Mouse (Mus musculus) limb, embryonic 11.5 days (tissue): ENCODE results near the gene Ascc2. TPM values are rescaled to one million over a fixed set of nuclear protein-coding genes. Genes with fewer than 3 reads are reported as not detected.
A peak's percentile ranks its signal among the peaks of the same experiment; 100 is the strongest.

ENCODE experiments used
- ATAC-seq: fragments of 200-750 bp; cut with Nextera tagmentation; 2 replicates; pipeline ENCODE4 v1.8.0; 2017; ENCODE audit warnings: low read depth; ENCODE audit not compliant: insufficient number of reproducible peaks, low FRiP score, low TSS enrichment
- DNase-seq: peaks from one replicate; pipeline ENCODE4 v3.0.0-alpha.2; 2015; ENCODE audit warnings: low spot score
- H3K27ac ChIP-seq: fragments of 300-500 bp; sonication (generic); replicated peaks from 2 replicates; pipeline ENCODE4 v1.5.1; 2014; ENCODE audit warnings: low read depth, mild to moderate bottlenecking, low read length
- H3K27me3 ChIP-seq: fragments of 300-500 bp; sonication (generic); 2 replicates; pipeline ENCODE4 v1.6.1; 2014; ENCODE audit warnings: mild to moderate bottlenecking, low read length, mixed read lengths; ENCODE audit not compliant: control insufficient read depth, insufficient read depth
- H3K36me3 ChIP-seq: fragments of 300-500 bp; sonication (generic); 2 replicates; pipeline ENCODE4 v1.6.1; 2014; ENCODE audit warnings: mild to moderate bottlenecking, low read length, moderate library complexity, mixed read lengths; ENCODE audit not compliant: control insufficient read depth, insufficient read depth
- H3K4me1 ChIP-seq: fragments of 300-500 bp; sonication (generic); 2 replicates; pipeline ENCODE4 v1.6.1; 2014; ENCODE audit warnings: low read length, mixed read lengths; ENCODE audit not compliant: control insufficient read depth, insufficient read depth
- H3K4me2 ChIP-seq: fragments of 300-500 bp; sonication (generic); 2 replicates; pipeline ENCODE4 v1.6.1; 2014; ENCODE audit warnings: low read depth, mild to moderate bottlenecking, moderate library complexity; ENCODE audit not compliant: severe bottlenecking
- H3K4me3 ChIP-seq: fragments of 300-500 bp; sonication (generic); 2 replicates; pipeline ENCODE4 v1.5.1; 2014; ENCODE audit warnings: low read depth, low read length
- H3K9ac ChIP-seq: fragments of 300-500 bp; sonication (generic); 2 replicates; pipeline ENCODE4 v1.6.1; 2014; ENCODE audit warnings: mild to moderate bottlenecking, low read length
- H3K9me3 ChIP-seq: fragments of 300-500 bp; sonication (generic); 2 replicates; pipeline ENCODE4 v1.6.1; 2016; ENCODE audit warnings: low read length; ENCODE audit not compliant: control insufficient read depth
- WGBS: fragments of 180-500 bp; shearing (Covaris S2); extraction: QIAGEN DNeasy Blood & Tissue Kit; methylation state at CpG from one replicate; pipeline ENCODE4 v1.1.7; 2014; 5-methylcytosine and 5-hydroxymethylcytosine counted together
- polyA plus RNA-seq: library from polyadenylated mRNA; unstranded; fragments of >200 nt; fragmentation: Nextera tagmentation; extraction: Ambion mirVana; gene quantifications from 2 replicates; pipeline ENCODE4 v1.2.1, GENCODE M21; 2014

Ascc2 gene
- polyA plus RNA-seq, 1 experiment from 2014 or later = 39.5 TPM

- no peak overlapping the region for H3K27ac ChIP-seq
- no peak overlapping the region for H3K9ac ChIP-seq
- WGBS = 81% methylated on average over 7 of the region's 7 CpGs
- no peaks in the 10 kb centered on the region for H3K27me3 ChIP-seq
- ATAC-seq = no peak
- no peaks in the 10 kb centered on the region for H3K9me3 ChIP-seq
- no peak for DNase-seq
- H3K36me3 ChIP-seq = no peaks in the 10 kb centered on the region
- no peaks in the 10 kb centered on the region for H3K4me1 ChIP-seq
- H3K4me2 ChIP-seq = no peak overlapping the region
- no peak overlapping the region for H3K4me3 ChIP-seq
Measured at GRCm38 (mm10) chr11:4622442-4622986, 15.0 kb upstream of the Ascc2 start.

GRCm38 (mm10) chr11:4622997-4623396 is 14.6 kb upstream of the Ascc2 start:
- ATAC-seq = no peak
- H3K27me3 ChIP-seq = no peaks in the 10 kb centered on the region
- 64% methylated on average over 5 of the region's 5 CpGs for WGBS
- no peak overlapping the region for H3K4me2 ChIP-seq
- no peaks in the 10 kb centered on the region for H3K9me3 ChIP-seq
- no peaks in the 10 kb centered on the region for H3K4me1 ChIP-seq
- no peak overlapping the region for H3K9ac ChIP-seq
- DNase-seq = no peak
- H3K36me3 ChIP-seq = no peaks in the 10 kb centered on the region
- H3K4me3 ChIP-seq = no peak overlapping the region
- H3K27ac ChIP-seq = no peak overlapping the region

- no peaks in the 10 kb centered on the region for H3K27me3 ChIP-seq
- H3K27ac ChIP-seq = no peak overlapping the region
- no peak overlapping the region for H3K4me3 ChIP-seq
- ATAC-seq (no peak), DNase-seq (no peak)
- H3K4me1 ChIP-seq = no peaks in the 10 kb centered on the region
- no peak overlapping the region for H3K4me2 ChIP-seq
- no peaks in the 10 kb centered on the region for H3K36me3 ChIP-seq
- H3K9me3 ChIP-seq = no peaks in the 10 kb centered on the region
- H3K9ac ChIP-seq = no peak overlapping the region
- WGBS = 85% methylated on average over 7 of the region's 7 CpGs
Measured at GRCm38 (mm10) chr11:4625931-4626330, 11.6 kb upstream of the Ascc2 start.

- Histone ChIP-seq H3K4me1 (no peaks in the 10 kb centered on the region), H3K9ac (no peak overlapping the region), H3K4me3 (no peak overlapping the region), H3K27ac (no peak overlapping the region), H3K9me3 (no peaks in the 10 kb centered on the region), H3K27me3 (no peaks in the 10 kb centered on the region), H3K36me3 (no peaks in the 10 kb centered on the region), H3K4me2 (no peak overlapping the region)
- DNase-seq (no peak), ATAC-seq (no peak)
- 86% methylated on average over 7 of the region's 7 CpGs for WGBS
Measured at GRCm38 (mm10) chr11:4627636-4628035, 9.9 kb upstream of the Ascc2 start.

- WGBS = 35% methylated on average over 8 of the region's 8 CpGs
- Histone ChIP-seq H3K36me3 (no peaks in the 10 kb centered on the region), H3K4me1 (no peaks in the 10 kb centered on the region), H3K4me2 (no peak overlapping the region), H3K27ac (no peak overlapping the region), H3K27me3 (no peaks in the 10 kb centered on the region), H3K9ac (no peak overlapping the region), H3K4me3 (no peak overlapping the region), H3K9me3 (no peaks in the 10 kb centered on the region)
- no peak for ATAC-seq
- no peak for DNase-seq
Measured at GRCm38 (mm10) chr11:4629861-4630280, 7.7 kb upstream of the Ascc2 start.

GRCm38 (mm10) chr11:4633420-4633819 is 4.1 kb upstream of the Ascc2 start:
- no peak for ATAC-seq
- Histone ChIP-seq H3K4me1 (no peaks in the 10 kb centered on the region; the same call in 1 of the 2 replicates), H3K27me3 (no peaks in the 10 kb centered on the region), H3K36me3 (no peaks in the 10 kb centered on the region), H3K4me2 (no peak overlapping the region), H3K9me3 (no peaks in the 10 kb centered on the region), H3K4me3 (no peak overlapping the region), H3K27ac (no peak overlapping the region), H3K9ac (no peak overlapping the region)
- WGBS = 36% methylated on average over 2 of the region's 2 CpGs
- no peak for DNase-seq

- DNase-seq = no peak
- H3K27me3 ChIP-seq = no peaks in the 10 kb centered on the region
- H3K4me3 ChIP-seq = no peak overlapping the region
- no peaks in the 10 kb centered on the region for H3K9me3 ChIP-seq
- H3K36me3 ChIP-seq = no peaks in the 10 kb centered on the region
- no peaks in the 10 kb centered on the region; the same call in 1 of the 2 replicates for H3K4me1 ChIP-seq
- no peak overlapping the region for H3K27ac ChIP-seq
- no peak overlapping the region for H3K9ac ChIP-seq
- WGBS = 75% methylated on average over 5 of the region's 5 CpGs
- ATAC-seq = no peak
- H3K4me2 ChIP-seq = no peak overlapping the region
Measured at GRCm38 (mm10) chr11:4634395-4634794, 3.2 kb upstream of the Ascc2 start.

GRCm38 (mm10) chr11:4636782-4637342 is 685 bp upstream of the Ascc2 start:
- H3K27ac ChIP-seq = no peak overlapping the region; the same call in 1 of the 2 replicates
- ATAC-seq (no peak), DNase-seq (no peak)
- WGBS = 52% methylated on average over 5 of the region's 5 CpGs
- no peaks in the 10 kb centered on the region for H3K9me3 ChIP-seq
- no peak overlapping the region for H3K4me3 ChIP-seq
- H3K36me3 ChIP-seq = no peaks in the 10 kb centered on the region; the same call in 1 of the 2 replicates
- peak overlapping the region; percentile 74; the same call in 1 of the 2 replicates for H3K4me2 ChIP-seq
- H3K9ac ChIP-seq = no peak overlapping the region
- H3K27me3 ChIP-seq = no peaks in the 10 kb centered on the region
- no peaks in the 10 kb centered on the region; the same call in 1 of the 2 replicates for H3K4me1 ChIP-seq
